Mouse (Mus musculus): ENCODE data around the gene Cdyl2. TPM values are rescaled to one million over a fixed set of nuclear protein-coding genes. Genes with fewer than 3 reads are reported as not detected.

Cdyl2 gene
- total RNA-seq, 2 experiments from 2014 or later = 4.1 to 4.6 TPM

GRCm38 (mm10) chr8:116633470-116634150 lies 99.2 kb downstream of the Cdyl2 start:
- DNase-seq (ENCODE audit: low spot score) = no peak

GRCm38 (mm10) chr8:116630066-116630465 lies 102.7 kb downstream of the Cdyl2 start:
- DNase-seq (ENCODE audit: low spot score) = no peak
- intact Hi-C loops (cut with DNase I) = no loop called here

More at GRCm38 (mm10) chr8:116633470-116634150, 99.2 kb downstream of the Cdyl2 start:
- intact Hi-C loops (cut with DNase I) = no loop called here

- intact Hi-C loops (cut with DNase I) = no loop called here
- no peak for DNase-seq (ENCODE audit: low spot score)
Measured at GRCm38 (mm10) chr8:116628975-116629374, 103.8 kb downstream of the Cdyl2 start.

DNA sequence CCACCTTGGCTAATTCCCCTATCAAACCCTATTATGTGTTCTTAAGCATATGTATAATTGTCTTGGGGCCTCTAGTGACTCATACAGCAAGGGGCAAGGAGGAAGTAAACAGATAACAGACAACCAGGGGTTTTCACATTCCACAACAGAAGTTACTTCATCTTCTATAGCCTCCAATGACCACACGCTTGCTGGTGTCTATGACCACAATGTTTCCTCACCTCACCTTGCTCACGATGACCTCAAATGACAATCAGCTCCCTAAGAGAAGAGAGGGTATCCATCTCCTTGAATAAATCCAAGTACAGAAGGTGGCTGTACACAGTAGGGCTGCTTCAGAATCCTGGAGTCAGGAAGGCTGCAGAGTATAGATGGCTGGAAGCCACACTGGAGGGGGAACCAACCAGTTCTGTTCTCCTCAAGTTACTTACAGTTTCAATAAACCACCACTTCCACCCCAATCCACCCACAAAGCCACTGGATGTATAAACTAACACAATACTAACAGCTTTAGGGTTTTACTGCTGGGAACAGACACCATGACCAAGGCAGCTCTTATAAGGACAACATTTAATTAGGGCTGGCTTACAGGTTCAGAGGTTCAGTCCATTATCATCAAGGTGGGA lies 104.8 kb downstream of the Cdyl2 start:
- DNase-seq (ENCODE audit: low spot score) = no peak
- intact Hi-C loops (cut with DNase I) = no loop called here

DNA sequence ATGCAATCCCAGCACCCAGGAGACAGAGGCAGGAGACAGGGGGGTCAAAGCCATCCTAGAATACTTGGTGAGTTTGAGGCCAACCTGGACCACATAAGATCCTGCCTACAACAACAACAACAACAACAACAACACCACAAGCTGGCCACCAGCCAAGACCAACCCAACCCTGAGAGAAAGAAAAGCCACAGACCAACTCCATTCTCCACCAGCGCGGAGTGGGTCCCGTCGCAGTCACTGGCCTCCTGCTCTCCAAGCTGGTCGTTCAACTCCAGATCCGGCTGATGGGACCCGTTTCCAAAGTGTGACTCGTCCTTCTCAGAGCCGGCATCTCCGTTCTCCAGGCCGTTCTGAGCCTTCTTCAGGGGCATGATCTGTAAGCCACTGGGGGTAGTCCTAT lies 109.2 kb downstream of the Cdyl2 start:
- no peak for DNase-seq (ENCODE audit: low spot score)
- intact Hi-C loops (cut with DNase I) = no loop called here

DNA sequence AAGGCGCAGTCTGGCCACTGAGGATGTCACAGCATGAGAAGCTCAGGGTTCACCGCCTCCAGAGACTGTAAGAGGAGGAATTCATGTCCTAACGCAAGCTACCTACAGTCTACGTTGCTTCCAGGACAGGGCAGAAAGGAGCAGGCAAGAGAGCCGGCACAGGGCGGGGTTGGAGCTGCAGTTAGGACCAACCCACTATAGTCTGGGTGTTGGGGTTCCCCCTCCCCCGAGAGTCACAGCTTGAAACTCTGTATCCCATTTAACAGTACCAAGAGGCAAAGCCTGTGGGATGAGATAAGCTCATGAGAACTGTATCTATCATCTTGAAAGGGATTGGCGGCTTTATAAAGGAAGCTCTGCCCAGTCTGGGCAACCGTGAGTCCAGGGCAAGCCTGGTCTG lies 110.5 kb downstream of the Cdyl2 start:
- intact Hi-C loops (cut with DNase I) = no loop called here
- no peak for DNase-seq (ENCODE audit: low spot score)

- intact Hi-C loops (cut with DNase I) = no loop called here
- no peak for DNase-seq (ENCODE audit: low spot score)
Measured at GRCm38 (mm10) chr8:116621158-116621961, 111.4 kb downstream of the Cdyl2 start.

DNA sequence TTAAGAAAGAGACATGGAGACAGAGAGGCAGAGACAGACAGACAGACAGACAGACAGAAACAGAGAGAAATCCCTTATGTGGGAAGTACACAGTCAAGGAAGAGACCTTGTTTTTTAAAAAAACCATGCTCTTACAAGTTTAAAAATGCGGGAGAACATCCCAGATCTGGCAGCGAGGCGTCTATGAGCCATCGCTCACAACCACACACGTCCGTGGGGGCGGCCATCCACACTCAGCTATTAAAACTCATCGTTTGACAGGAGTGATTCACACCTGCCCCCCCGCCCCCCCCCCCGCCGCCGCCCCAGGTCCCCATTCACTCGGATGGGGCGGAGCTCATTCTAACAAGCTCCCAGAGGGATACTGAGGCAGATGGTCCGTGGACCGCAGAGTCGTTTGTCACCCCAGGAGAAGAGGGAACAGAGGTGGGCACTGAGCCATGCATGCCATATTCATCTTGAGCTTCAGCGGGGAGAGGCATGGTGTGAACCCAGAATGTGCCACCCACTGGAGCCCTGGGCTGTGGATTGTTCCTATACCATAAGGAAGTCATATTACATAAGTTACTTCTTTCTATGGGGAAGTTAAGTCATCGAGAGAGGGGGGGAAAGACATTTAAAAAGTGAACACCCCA lies 113.0 kb downstream of the Cdyl2 start:
- no peak for DNase-seq (ENCODE audit: low spot score)
- intact Hi-C loops (cut with DNase I) = loop anchor here (10.0 kb wide), 1 partner anchor 115 kb away; the partner anchor contains the start of gene Dynlrb2

DNA sequence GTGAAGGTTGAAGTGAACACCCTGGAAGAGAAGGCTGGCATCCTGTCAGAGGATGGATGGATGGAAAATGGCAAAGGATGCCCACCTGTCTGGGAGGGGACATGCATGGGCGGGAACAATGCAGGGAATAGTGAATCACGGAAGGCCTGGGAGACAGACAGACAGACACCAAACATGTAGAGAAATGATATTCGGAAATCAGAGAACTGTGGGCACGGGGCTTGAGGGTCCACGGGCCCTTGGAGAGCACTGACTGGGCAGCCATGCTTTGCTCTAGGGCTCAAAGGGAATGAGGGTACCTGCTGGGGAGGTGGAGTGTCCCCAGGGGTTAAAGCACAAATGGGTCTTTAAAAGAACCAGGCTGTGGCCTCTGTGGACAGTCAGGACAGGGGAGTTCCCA lies 113.6 kb downstream of the Cdyl2 start:
- intact Hi-C loops (cut with DNase I) = loop anchor here (10.0 kb wide), 1 partner anchor 114 kb away; the partner anchor contains the start of gene Dynlrb2
- no peak for DNase-seq (ENCODE audit: low spot score)

DNA sequence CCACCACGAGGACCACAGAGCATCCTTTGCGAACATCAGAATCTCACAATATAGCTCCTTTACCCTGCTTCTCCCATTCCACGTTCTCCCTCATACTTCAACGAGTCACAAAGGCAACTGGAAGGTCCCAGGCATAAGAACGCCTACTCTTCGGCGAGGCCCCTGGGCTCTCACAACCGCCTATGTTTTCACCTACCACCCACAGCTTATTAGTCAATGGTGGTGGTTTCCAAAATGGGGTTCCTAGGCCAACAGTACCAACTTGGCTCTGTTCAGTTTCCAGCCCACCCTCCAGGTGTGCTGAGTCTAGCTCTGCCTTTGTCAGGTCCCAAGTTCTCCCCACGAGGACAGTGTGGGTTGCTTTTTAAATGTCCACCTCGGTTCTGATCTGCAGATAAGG lies 114.0 kb downstream of the Cdyl2 start:
- no peak for DNase-seq (ENCODE audit: low spot score)
- intact Hi-C loops (cut with DNase I) = loop anchor here (10.0 kb wide), 1 partner anchor 114 kb away; the partner anchor contains the start of gene Dynlrb2

DNA sequence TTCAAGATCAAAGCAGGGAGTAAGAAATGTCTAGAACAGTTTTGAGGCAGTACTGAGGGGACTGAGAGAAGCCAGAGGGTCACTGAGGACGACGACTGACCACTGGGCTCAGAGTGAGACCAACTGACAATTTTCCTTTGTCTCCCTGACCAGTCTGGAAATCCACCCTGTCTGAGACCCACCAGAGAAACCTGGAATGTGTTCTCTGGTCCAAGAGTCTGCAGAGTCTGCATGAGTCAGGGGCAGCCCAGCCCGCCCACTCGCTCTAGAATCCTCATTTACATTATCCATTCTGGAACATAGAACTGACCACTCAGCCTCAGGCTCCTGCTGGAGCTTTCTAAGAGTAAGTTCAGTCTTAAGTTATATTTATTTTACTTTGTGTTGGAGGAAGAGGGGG lies 114.9 kb downstream of the Cdyl2 start:
- intact Hi-C loops (cut with DNase I) = loop anchor here (10.0 kb wide), 1 partner anchor 113 kb away; the partner anchor contains the start of gene Dynlrb2
- DNase-seq (ENCODE audit: low spot score) = no peak

- DNase-seq (ENCODE audit: low spot score) = no peak
- intact Hi-C loops (cut with DNase I) = loop anchor here (10.0 kb wide), 1 partner anchor 112 kb away; the partner anchor contains the start of gene Dynlrb2
Measured at GRCm38 (mm10) chr8:116616369-116616768, 116.4 kb downstream of the Cdyl2 start.

DNA sequence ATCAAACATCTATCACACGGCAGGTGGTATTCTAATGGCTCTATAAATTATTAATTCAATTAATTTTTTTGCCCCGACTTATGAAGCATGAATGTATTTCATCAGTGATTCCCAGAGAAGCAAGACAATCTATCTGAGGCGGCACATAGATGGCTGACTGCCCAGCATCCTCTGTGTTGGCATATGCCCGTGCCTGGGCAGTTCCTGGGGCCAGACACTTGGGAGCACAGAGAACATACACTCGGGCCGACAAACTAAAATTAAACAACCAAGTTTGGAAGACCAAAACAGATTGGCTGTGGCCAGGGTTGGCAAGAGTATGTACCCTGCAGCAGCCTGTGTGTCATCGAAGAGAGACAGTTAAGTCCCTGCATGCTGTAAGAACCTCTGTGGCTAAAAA lies 117.9 kb downstream of the Cdyl2 start:
- no peak for DNase-seq (ENCODE audit: low spot score)
- intact Hi-C loops (cut with DNase I) = loop anchor here (5.0 to 10.0 kb wide), 2 partner anchors 110 to 142 kb away; partner anchors contain the start of gene Dynlrb2

GRCm38 (mm10) chr8:116606171-116606570 lies 126.6 kb downstream of the Cdyl2 start:
- DNase-seq (ENCODE audit: low spot score) = no peak
- intact Hi-C loops (cut with DNase I) = no loop called here

DNA sequence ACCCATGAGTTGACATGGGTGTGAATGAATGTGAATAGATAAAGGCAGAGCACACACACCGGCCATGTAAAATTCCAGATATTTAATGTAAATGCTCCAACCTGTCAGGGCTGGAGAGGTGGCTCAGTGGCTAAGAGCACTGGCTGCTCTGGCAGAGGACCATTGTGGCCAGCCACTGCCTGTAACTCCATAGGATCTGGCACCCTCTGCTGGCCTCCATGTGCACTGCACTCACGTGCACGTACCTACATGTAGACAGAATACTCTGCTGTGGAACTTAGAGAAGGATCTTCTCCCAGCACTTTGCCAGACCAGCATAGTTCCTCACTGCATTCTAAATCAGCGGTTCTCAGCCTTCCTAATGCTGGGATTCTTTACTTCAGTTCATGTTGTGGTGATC lies 130.0 kb downstream of the Cdyl2 start:
- no peak for DNase-seq (ENCODE audit: low spot score)
- intact Hi-C loops (cut with DNase I) = no loop called here

- intact Hi-C loops (cut with DNase I) = no loop called here
- no peak for DNase-seq (ENCODE audit: low spot score)
Measured at GRCm38 (mm10) chr8:116599728-116600127, 133.1 kb downstream of the Cdyl2 start.

DNA sequence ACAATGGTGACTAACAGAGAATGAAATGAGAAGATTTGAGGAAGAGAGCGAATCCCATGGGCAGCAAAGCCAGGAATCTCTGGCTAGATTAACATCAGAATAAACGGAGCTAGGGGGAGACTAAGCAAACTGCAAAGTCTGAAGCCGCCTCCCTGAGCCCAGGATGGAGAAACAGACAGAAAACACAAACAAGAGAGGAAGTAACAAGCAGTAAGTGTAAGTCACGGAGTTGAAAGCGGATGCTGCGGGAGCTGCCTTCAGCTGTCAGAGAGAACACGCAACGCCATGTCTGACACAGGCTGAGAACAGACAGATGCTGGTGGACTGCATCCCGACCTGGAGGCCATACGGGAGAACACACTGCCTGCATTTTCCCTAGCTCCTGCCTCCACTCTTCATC lies 141.6 kb downstream of the Cdyl2 start:
- no peak for DNase-seq (ENCODE audit: low spot score)
- intact Hi-C loops (cut with DNase I) = no loop called here

DNA sequence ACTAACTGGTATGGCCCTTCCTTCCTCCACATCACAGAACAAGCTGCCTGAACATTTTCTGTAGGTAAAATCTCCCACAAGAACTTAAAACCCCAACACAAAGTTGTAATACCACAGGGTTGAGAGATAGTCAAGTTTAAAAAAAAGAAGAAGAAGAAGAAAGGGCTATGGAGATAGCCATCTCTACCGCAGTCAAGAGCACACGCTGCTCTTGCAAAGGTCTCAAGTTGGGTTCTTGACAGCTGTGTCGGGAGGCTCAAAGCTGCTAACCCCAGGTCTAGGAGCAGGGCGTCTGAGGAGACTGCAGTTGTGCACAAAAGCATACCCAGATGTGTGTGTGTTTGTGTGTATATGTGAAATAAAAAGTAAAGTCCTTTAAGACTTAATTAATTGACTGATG lies 142.2 kb downstream of the Cdyl2 start:
- no peak for DNase-seq (ENCODE audit: low spot score)
- intact Hi-C loops (cut with DNase I) = no loop called here

DNA sequence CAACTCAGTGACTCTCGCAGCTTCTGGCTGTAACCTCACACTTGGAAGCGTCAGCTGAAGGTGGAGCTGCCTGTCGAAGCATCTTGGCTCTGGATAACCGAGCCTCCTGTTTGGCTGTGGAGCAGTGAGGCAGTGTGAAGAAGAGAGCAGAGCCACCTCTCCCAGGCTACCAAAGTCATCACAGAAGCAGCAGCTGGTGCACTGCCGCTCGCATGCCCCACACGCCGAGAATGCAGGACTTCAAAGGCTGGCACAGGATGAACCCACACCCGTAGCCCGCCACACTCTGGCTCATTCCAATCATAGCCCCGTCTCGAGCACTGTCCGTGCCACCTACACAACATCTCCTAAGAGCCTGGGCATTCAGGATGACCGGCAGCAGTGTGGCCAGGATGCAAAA lies 142.7 kb downstream of the Cdyl2 start:
- intact Hi-C loops (cut with DNase I) = no loop called here
- no peak for DNase-seq (ENCODE audit: low spot score)

Measured in heart, postnatal 25 days (tissue).